Mouse (Mus musculus): ENCODE data around the gene Nprl3.

Gene Nprl3

DNA sequence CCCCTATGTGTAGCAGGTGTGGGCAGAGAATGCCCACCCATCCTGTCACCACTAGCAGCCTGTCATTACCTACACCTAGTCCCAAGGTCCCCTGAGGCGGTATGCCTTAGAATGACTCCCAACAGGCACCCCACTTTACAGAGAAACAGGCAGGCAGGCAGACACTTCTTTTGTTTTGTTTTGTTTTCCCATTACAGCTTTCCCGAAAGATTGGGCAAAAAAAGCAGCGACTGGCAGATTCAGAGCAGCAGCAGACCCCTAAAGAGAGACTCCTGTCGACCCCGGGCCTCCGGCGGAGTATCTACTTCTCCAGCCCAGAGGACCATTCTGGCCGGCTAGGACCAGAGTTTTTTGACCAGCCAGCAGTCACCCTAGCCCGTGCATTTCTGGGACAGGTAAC is 40.0 kb downstream of the Nprl3 start:
- DNase-seq (ENCODE audit: inconsistent age in 2 of 2, low spot score in 1 of 2), result peak in 1 of 2 experiments; percentile 49

DNA sequence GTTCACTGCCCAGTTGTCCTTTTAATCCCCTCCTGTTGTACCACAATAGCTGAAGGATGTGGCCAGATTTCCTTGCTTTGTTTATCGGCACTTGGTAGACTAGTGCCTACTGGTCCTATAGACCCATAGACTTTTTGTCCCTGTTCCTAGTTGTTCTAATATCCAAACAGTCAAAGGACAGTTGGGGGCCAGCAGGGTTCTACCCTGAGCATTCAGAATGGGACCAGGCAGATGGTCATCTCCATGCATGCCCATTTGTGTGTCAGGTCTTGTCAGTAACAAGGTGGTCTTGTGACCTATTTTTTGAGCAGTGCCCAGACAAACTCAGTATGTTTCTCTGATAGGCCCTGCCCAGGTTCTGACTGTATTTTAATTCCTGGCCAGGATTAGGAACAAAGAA is 40.5 kb downstream of the Nprl3 start:
- DNase-seq (ENCODE audit: inconsistent age in 2 of 2, low spot score in 1 of 2), result no peak

DNA sequence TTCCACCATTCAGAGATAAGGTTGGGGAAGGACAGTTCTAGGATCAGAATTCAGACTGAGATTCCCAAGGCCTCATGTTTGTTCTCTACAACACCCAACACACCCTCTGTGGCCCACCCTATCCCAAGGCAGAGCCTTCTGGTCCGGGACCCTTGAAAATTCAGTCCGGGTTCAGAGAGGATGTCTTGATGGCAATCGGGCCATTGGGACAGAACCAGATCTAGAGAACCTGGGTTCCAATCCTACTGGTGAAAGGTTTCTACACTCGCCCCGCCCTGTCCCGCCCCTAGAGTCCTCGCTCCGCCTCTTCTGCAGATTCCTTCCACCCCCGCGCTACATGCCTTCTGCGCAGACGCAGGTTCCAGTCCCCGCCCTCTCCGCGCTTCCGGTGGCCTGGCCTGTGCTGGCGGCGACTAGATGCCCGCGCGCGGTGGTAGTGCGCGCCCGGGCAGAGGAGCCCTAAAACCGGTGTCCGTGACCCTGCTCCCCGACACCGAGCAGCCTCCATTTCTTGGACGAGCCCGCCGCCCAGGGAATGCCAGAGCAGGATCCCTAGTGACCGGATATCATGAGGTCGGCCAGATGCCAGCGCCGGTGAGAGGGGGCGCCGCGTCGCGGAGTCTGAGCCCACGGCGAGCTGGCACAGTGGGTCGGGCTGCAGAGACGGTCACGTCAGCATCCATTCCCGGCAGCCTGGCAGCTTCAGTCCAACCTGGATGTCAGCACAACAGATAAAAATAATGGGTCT is 41.2 kb downstream of the Nprl3 start, which contains the start of gene Mpg:
Gene Mpg (plus strand): TSS at position 382 of the 748 bp plus-strand sequence.
- DNase-seq (ENCODE audit: inconsistent age in 2 of 2, low spot score in 1 of 2), result peak; percentile 92 to 97

DNA sequence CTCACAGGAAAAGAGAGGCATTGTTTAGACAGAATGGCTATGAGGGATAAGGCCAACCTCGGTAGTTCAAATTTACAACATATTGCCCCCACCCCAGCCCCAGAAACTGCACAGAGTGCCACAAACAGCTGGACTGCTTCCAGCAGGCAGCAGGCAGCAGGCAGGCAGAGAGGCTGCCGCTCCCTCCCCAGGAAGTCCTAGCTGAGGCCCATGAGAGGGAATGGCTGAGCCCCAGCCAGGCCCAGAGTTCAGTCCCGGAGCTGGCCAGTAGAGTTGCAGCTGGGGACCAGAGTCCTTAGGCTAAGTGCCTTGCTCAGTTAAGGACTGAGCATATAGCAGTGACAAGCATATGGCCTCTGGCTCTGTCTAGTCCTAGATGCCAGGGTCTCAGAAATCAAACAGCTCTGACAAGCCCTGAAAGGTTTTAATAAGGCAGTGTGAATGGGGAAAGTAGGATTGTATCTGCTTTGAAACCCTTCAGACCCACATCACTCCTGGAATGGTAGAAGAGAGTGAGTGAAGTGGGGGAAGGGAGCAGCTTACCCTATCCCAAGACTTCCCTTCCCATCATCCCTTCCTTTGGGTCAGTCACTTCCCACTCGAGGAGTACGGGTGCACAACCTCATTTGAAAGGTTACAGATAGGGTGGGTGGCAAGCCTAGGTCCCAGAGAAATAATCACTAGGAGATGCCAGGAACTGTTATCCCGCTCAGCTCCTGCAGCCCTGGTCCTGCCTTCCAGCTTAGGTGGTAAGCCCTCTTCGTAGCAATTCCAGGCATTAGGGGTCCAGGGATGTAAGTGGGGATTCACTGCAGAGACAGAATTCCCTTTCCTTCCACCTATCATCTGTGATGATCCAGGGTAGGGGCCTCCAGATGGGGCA is 42.0 kb downstream of the Nprl3 start:
- peak; percentile 43 to 72 for DNase-seq (ENCODE audit: inconsistent age in 2 of 2, low spot score in 1 of 2)

DNA sequence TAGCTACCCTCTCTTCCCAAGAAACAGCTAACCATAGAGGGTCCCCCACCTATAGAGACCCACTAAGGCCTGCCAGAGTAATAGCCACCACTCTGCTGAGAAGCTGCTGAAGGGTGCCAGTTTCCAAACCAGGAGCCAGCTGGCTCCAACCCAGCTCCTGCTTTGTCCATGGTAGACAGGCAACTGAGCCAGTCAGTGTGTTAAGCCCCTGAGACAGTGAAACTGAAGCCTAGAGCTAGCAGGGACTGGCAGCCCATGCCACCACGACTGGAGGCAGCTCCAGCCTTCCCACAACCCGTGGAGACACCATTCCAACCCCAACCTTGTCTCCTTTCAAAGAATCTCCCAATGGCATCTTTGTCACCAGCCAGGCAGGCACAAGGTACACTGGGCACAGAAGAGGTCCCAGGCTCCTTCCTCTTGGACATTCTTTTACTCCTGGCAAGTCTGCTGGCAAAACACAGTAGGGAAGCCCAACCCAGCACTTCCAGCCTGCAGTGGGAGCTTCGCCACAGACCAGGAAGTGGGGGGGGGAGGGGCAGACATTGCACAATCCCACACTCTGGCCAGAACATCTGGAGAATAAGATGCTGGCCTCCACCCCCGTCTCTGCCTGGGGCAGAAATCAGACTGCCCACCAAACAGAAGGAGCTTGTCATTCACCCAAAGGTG is 42.9 kb downstream of the Nprl3 start:
- DNase-seq (ENCODE audit: inconsistent age in 2 of 2, low spot score in 1 of 2), result peak; percentile 74 to 92

DNA sequence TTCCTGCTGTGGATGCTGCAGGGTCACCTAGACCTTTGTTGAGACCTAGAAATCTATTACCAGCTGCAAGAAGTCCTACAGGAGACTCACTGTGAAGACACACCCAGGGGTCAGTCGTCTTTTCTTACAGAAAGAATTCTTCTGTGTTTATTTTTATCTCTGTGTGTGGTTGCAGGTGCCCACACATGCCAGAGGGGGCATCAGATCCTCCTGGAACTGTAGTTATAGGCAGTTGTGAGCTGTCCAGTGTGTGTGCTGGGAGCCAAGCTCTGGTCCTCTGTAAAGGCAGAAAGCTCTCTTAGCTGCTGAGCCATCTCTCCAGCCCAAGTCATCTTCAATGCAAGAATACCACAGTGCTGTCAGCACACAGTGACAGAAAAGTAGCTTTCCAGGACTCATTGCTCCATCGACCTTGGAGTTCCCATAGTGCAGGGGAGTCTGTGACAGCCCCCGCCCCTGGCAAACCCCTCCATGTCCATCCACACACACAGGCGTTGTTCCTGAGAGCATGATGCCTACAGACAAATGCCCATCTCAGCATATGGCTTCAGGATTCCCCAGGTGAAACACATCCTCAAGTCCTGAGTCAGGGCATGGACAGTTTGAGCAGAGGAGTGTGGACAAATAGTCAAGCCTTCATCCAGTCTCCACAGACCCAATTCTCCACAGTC is 44.1 kb downstream of the Nprl3 start:
- DNase-seq (ENCODE audit: inconsistent age in 2 of 2, low spot score in 1 of 2), result peak in 1 of 2 experiments; percentile 38

DNA sequence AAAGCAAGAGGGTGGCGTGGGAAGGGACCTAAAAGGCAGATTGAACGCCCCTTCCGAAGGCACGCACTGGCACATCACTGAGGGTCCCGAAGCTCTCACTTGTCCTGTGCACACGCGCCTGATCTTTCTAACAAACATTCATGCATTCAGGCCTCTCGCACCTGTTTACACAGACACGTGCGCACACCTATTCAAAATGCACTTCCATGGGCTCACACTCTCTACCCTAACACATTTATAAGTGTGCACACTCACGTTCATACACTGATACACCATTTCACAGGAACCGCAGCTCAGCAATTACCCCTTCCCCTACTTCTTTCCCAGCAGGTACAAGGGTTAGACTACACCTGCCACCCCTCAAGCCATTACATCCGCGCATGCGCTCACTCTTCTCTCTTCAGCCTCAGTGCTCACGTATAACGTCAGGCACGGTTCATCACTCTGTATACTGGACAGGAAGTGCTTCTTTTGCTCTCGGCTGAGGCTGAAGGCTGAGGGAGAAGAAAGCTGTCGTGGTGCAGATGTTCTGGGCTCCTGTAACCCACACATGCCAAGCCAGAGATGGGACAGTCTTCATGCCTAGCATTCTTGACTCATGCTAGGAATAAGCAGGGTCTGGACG is 44.8 kb downstream of the Nprl3 start:
- DNase-seq (ENCODE audit: inconsistent age in 2 of 2, low spot score in 1 of 2), result no peak

DNA sequence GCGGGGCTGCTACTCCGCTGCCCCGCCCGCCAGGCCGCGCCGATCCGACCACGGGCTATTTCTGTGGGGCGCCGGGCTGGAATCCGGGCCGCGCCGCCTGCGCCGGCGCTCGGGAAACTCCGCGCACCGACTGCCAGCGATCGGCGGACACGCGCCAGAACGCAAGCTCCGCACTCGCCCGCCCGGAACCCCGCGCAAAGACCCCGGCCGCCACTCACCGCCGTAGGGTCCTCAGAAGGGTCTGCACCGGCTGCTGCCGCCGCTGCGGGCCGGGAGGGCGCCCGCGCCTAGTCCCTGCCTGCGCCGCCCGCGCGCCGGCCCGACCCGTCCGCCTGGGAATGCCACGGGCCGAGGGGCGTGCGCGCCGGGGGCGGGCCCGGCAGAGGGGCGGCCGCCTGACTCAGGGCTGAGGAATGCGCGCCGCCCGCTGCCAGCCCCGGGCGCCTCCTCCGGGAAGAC is 45.5 kb downstream of the Nprl3 start, which contains the start of gene Rhbdf1:
Gene Rhbdf1 (minus strand): TSS at position 350 of the 459 bp plus-strand sequence.
- DNase-seq (ENCODE audit: inconsistent age in 2 of 2, low spot score in 1 of 2), result peak; percentile 83 to 89

DNA sequence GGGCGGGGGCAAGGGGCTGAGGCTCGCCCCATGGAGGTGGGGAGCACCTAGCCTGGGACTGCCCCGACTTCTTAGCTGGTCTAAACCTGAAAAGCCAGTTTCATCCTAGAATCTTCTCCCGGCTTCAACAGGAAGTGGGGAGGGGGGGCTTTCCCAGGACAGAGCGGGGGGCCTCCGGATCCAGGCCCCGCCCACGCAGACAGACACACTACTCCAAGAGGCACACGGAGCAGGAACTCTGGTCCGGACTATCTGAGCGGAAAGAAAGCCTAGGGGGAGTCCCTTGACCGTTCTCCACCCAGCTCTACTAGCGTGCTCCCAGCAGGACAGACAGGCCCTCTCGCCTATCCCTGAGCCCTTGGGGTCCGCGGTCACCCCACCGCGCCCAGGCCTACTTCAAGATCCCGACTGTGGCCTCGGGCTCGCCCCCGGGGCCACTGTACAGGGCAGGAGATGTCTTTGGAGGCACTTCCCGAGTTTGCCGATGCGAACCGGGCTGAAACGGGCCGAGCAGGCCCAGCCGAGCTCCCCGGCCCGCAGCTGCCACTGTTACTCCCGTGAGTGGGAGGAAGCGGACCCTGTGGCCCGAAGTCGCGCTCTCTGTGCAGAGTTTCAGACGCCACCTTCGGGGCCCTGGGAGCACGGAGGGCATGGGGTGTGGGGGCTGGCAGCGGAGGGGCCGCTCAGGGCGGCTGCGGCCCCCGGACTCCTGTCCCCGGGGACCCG is 46.1 kb downstream of the Nprl3 start:
- peak; percentile 76 to 91 for DNase-seq (ENCODE audit: inconsistent age in 2 of 2, low spot score in 1 of 2)

DNA sequence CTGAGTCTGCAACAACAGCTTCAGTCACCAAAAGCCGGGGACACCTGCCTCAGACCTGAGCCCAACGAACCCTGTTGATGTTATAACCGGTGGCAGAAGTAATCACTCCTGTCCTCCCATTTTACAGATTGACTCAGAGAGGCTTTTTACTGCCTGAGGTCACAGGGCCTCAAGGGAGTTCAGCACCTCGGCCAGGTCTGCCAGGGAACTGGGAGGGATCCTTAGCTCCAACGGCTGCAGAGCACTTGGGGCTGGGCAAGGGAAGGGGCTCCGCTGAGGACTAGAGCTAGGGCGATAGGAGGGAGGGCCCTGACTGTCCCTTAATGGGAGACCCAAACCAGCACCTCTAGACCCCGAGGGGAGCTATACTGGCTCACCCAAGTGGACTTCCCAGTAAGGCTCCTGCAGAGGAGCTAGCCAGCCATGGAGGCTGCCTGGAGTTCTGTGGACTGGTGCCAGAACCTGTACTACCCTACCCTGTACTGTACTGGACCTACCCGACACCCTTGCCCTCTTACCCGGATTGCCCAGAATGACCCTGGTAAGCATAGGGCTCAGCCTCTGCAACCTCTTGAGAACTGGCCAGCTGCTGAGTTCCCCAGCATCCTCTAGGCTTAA is 46.8 kb downstream of the Nprl3 start:
- DNase-seq (ENCODE audit: inconsistent age in 2 of 2, low spot score in 1 of 2), result no peak

DNA sequence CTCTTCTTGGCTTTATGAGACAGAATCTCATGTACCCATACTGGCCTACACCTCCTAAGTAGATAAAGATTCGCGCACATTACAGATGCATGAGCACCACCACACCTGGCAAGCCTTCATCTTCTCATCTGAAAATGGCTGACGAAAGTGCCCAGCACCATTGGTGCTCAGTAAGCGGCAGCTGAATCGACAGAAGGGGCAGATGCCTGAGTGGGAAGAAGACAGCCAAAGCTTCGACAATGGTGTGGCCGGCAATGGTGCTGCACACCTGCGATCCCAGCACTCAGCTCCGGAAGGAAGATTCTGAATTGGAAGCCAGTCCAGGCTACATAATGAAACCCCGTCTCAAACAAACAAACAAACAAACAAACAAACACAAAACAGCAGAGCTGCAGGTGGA is 48.2 kb downstream of the Nprl3 start:
- no peak for DNase-seq (ENCODE audit: inconsistent age in 2 of 2, low spot score in 1 of 2)

DNA sequence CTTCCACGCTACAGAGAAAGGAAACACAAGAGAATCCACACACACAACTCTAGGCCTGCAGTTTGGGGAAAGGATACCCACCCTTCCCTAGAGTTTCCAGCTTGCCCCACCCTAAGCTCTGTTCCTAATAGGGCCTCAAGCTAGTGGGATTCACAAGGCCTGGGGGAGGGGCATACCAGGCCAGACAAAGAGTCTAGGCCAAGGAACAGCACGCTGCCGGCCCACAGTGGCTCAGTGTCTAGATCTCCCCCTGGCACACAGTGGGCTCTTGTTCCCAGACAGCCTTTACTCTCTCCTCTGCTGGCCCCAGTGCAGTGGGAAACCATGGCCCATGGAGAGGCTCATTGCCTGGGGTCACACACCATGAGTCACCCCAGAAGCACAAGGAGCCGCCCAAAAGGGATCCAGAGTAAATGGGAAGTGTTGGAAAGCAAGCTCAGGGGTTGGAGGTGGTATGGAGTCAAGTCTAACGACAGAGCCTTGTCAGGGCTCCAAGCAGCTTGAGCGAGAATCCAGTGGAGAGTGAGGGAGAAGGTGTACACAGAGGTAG is 48.9 kb downstream of the Nprl3 start:
- peak in 1 of 2 experiments; percentile 35 for DNase-seq (ENCODE audit: inconsistent age in 2 of 2, low spot score in 1 of 2)

DNA sequence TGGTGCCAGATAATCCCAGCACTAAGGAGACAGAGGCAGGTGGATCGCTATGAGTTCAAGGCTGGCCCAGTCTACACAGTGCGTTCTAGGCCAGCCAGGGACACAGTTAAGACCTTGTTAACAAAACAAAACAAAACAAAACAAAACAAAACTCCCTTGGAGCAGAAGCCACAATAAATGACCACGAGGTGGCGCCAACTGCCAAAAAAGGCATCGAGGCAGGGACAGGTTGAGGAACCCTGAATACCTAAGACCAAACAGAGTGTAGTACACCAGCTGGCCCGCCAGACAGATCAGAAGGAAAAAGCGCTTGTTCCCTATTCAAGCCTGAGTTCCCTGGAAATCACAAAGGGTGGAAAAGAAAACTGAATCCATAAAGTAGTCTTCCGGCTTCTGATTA is 50.7 kb downstream of the Nprl3 start:
- peak; percentile 69 to 89 for DNase-seq (ENCODE audit: inconsistent age in 2 of 2, low spot score in 1 of 2)

DNA sequence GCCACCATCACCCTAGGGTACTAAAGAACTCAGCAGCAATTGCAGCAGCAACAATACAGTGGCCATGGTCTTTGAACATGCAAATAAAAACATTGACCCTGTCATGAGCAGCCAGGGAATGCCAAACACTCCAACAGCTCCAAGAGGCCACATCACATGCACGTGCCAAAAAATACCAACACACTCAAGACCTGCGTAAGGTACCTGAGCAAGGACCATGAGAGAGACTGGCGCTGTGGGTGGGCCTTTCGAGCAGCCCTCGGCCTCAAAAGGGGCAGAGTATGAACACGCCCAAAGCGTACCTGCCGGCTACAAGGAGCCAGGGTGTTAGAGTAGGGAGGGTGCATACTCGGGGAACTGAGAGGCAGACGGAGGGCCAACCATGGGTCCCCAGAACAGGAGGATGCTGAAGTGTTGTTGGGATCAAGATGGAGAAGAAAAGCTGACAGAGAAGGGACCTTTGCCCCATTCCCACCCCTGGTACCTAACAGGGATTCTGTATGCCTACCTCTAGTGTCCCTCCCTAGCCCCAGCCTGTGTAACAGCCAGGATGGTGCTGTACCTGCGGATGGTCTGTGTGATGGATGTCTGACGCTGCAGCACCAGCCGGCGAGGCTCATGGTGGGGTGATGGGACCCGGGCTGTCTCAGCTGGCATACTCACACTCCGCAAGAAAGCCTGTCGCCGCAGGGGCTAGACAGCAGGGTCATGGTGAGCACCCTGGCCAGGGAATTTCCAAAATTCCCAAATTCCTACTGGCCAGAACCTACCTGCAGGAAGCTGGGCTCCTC is 51.9 kb downstream of the Nprl3 start:
- DNase-seq (ENCODE audit: inconsistent age in 2 of 2, low spot score in 1 of 2), result no peak

DNA sequence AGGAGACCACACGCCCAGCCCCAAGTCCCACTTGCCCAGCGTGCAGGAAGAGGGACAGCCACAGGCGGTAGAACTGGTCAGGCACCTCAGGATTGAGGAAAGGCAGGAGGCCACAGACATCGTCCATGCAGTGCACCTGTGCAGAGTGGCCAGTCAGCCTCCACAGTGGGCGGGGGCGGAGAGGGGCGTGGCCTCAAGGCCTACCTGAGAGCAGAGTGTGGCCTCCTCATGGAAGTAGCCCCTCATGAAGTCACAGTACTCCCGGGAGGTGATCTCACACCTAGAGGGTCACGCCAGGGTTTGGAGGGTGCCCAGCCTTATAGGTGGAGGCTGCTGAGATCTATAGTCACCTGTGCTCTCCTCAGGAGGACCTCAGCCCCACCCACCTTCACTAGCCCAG is 56.9 kb downstream of the Nprl3 start:
- peak in 1 of 2 experiments; percentile 33 for DNase-seq (ENCODE audit: inconsistent age in 2 of 2, low spot score in 1 of 2)

DNA sequence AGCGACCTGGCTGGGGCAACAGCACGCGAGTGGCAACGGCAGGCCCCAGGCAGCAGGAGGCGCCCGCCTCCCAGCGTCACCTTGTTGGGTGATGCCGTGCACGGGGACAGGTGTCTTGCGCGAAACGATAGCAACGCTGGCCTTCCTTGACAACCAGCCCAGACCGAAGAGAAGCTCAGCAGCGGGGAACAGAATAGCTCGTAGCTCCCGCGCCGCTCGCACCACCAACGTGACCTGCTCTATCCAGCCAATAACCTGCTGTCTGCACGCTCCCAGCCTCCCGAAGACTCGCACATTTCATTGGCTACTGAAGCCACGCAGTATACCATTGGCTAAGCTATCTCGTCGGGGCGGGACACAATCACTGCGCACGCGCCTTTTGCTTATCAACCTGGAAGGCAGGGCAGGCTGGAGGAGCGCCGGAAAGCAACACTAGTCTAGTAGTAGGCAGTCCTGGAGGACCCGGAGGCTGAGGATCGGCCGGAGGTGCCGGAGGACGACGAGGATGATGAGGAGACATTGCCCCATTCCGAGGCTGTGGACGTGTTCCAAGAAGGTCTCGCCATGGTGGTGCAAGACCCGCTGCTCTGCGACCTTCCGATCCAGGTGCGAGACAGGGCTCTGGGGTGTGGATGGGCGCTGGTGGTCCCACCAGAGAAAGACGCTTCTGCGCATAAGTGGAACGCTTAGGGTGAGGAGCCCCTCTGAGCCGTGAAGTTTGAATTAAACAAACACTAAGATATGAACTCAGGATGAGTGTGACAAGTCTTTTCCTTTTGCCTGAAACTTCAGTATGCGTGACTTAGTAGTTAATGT is 62.2 kb downstream of the Nprl3 start, which contains the start of gene Snrnp25:
Gene Snrnp25 (plus strand): TSS at position 358 of the 816 bp plus-strand sequence.
- DNase-seq (ENCODE audit: inconsistent age in 2 of 2, low spot score in 1 of 2), result peak; percentile 97 to 98
